Mouse (Mus musculus): ENCODE measurements at regions not wholly inside any gene's neighbourhood (a gene's known extent, or its start where the extent isn't known, plus 50 kb on each side); places are given as distances from the start of the nearest gene placed in this dataset.

- DNase-seq (ENCODE audit: low spot score in 2 of 2) = no peak
- intact Hi-C loops (cut with DNase I) = no loop called here
Measured at GRCm38 (mm10) chr14:98750766-98751165, 243.4 kb downstream of the Rpl36a-ps1 start.

DNA sequence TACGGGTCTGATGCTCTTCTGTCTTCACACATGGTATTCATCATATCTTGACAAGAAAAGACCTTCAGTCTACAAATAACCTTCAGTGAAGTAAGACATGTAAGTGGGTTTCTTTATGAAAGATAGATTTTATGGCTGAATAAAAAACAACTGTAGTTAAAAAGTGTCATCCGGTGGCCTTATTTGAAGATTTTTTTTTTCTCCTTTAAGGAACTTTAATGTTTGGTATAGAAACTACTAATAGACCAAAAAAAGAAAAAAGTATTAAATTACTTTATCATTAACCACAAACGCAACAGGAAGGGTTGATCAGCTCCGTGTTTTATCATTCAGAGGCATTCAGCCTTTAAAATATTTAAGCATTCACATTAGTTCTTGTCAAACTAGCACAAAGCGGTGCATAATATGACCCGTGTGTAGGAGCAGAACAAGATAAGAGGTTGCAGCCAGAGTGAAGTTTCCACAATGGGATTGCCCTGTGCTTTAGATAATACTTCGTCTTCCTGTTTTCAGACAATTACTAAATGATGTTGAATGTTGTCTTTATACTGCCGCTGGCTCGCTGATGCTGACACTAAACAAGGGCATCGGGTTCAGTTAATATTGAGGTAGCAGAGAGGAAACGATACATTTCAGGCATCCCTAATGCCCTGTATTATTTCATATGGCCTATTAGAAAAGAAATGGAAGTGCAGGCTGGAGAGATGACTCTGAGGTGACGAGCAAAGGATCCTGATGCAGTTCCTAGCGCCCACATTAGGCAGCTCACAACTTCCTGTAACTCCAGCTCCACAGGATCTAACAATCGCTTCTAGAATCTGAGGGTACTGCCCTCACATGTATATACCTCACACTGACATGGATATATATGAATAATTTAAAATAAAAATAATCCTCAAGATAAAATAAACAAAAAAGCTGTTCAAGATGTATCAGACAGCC is 244.8 kb downstream of the Rpl36a-ps1 start:
- intact Hi-C loops (cut with DNase I) = no loop called here

DNA sequence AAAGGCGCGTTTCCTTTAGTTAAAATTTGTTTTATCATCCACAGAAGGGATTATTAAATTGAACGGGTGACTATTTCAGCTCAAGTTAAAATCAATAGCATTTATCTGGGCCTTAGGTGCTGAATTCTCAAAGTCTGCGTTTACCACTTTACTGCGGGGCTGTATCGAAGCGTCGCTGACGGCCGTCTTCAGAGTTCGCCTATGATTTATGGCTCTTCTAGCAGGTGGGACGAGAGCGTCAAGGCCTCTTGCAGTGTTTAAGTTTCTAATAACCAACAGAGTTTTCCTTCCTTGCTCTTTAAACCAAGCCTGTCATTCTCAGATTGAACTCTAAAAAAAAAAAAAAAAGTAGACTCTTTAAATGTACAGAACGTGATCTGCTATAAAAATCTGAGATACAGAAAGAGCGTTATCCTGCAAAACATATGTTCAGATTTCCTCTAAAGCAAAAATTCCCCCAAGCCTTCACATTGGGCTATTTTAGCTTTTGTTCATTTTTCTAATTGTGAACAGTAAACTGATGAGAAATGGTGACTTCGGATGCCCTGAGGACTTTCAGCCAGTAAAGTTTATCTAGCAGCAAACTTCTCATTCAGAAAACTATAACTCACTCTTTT is 246.9 kb downstream of the Rpl36a-ps1 start:
- intact Hi-C loops (cut with DNase I) = no loop called here

More for the DNA sequence above, 244.8 kb downstream of the Rpl36a-ps1 start:
- no peak for DNase-seq (ENCODE audit: low spot score in 2 of 2)

GRCm38 (mm10) chr14:98730375-98730774 is 263.7 kb downstream of the Rpl36a-ps1 start:
- intact Hi-C loops (cut with DNase I) = no loop called here
- no peak for DNase-seq (ENCODE audit: low spot score in 2 of 2)

More for the DNA sequence above, 246.9 kb downstream of the Rpl36a-ps1 start:
- no peak for DNase-seq (ENCODE audit: low spot score in 2 of 2)

- DNase-seq (ENCODE audit: low spot score in 2 of 2) = no peak
- intact Hi-C loops (cut with DNase I) = no loop called here
Measured at GRCm38 (mm10) chr14:98728863-98729262, 265.3 kb downstream of the Rpl36a-ps1 start.

DNA sequence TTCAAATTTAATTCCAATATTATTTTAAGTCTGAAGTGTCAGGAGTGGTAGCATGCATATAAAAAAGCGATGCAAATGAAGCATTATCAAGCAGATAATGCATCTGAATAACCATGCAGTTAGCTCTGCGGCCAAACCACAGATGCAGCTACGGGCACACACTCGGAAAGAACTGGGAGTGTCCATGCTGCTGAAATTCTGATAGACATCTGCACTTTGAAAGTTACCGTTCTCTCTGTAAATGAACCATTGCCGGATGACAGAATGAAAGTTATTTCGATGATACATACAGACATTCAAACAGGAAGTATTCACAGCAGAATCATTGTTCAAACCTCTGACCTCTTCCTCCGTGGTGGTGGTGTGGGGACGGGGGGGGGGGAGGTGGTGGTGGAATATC is 271.6 kb downstream of the Rpl36a-ps1 start:
- intact Hi-C loops (cut with DNase I) = no loop called here
- DNase-seq (ENCODE audit: low spot score in 2 of 2) = no peak

DNA sequence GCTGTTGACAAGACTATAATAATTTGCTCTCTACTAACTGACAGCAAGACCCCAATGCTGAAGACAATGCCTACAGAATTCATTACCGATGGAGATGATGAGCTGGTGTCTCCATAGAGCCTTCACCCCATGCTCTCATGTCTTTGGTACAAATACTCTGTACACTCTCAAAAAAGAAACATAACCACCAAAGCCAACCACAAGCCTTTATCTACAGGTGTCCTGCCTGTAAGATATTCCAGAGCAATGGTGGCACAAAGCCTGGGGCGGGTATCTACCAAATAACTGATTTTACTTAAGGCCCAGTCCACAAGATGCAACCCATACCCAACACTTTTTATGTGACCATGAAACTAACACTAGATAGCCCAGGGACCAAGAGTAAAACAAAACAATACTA is 273.1 kb downstream of the Rpl36a-ps1 start:
- intact Hi-C loops (cut with DNase I) = no loop called here
- no peak for DNase-seq (ENCODE audit: low spot score in 2 of 2)

GRCm38 (mm10) chr14:98708045-98708444 is 286.1 kb downstream of the Rpl36a-ps1 start:
- no peak for DNase-seq (ENCODE audit: low spot score in 2 of 2)
- intact Hi-C loops (cut with DNase I) = no loop called here

GRCm38 (mm10) chr14:98707574-98707973 is 286.5 kb downstream of the Rpl36a-ps1 start:
- intact Hi-C loops (cut with DNase I) = no loop called here
- DNase-seq (ENCODE audit: low spot score in 2 of 2) = no peak

DNA sequence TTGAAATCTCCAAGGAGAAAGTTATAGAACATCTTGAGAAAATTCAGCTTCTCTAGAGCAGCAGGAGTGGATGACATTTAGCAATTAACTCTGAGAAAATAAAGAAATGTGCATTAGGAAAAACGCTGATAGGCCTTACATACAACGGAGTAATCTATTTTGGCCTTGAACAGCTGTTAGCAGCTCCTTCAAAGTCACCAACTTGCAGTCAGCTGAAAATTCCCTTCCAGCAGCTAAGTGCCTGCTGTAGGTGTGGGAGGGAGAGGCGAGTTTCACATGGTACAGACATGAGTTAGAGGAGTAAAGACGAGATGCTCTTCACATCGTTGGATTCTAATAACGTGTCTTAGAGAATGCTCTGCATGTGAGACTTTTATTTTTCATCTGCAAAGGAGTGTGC is 290.8 kb downstream of the Rpl36a-ps1 start:
- DNase-seq (ENCODE audit: low spot score in 2 of 2) = peak in 1 of 2 experiments; percentile 4

GRCm38 (mm10) chr14:98656533-98656932 is 337.6 kb downstream of the Rpl36a-ps1 start:
- intact Hi-C loops (cut with DNase I) = no loop called here
- no peak for DNase-seq (ENCODE audit: low spot score in 2 of 2)

More for the DNA sequence above, 290.8 kb downstream of the Rpl36a-ps1 start:
- intact Hi-C loops (cut with DNase I) = no loop called here

DNA sequence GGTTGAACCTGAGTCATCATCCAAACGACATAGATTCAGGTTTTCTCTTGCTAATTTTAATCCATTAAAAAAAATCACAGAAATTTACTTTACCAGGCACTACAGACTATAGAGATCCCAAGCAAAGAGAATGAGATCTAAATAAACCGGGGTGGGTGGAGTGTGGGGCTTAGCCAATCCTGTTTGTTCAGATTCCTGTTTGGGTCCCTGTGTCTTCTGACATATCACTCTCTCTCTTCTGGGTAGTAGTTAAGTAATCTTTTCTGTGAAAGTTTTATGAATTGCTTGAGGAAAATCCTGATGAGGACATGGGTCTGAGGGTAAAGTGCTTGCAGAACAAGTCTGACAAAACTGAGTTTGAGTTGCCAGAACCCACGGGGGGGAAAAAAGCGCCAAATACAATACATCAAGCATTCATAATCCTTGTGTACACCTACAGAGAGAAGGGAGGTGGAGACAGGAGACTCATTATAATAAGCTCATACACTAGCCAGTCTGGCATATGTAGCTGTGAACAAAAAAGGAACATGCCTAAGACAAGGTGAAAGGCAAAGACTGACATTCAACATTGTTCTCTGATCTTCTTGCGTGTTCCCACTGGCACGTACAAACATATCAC is 339.8 kb downstream of the Rpl36a-ps1 start:
- intact Hi-C loops (cut with DNase I) = no loop called here
- DNase-seq (ENCODE audit: low spot score in 2 of 2) = no peak

DNA sequence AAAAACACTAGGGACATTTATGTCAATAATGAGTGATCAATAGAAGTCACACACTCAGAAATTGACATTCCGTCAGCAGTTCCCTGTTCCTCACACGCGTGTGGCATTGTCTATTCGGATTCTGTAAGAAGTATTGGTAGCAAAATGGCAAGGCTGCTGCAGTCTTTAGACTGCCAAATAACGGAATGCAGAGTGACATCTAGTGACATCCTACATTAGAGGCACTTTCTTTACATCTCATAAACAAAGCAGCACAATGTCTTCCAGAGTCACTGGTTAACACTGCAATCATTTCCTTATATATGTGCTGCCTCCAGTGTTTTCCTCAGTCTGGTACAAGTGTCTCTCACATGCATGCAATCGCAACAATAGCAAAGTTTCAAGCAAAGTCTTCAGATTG is 342.9 kb downstream of the Rpl36a-ps1 start:
- DNase-seq (ENCODE audit: low spot score in 2 of 2) = no peak

DNA sequence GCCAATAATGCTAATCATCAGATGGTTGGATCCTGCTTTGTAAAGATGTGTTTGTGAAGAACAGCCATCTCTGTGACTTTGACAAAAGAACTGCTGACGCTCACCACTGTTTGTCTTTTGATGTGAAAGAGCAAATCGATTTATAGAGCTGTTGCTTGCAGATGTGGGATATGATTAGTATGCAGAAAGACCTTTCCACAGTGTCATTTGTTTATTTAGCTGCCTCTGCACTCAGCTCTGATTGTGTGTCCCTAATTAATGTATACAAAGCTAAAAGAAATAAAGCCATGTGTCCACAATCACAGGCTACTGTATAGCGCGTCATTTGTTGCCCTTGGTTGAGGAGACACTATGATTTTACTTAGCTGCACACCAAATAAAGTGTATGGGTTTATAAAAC is 343.6 kb downstream of the Rpl36a-ps1 start:
- no peak for DNase-seq (ENCODE audit: low spot score in 2 of 2)
- intact Hi-C loops (cut with DNase I) = no loop called here

More for the DNA sequence above, 342.9 kb downstream of the Rpl36a-ps1 start:
- intact Hi-C loops (cut with DNase I) = no loop called here

DNA sequence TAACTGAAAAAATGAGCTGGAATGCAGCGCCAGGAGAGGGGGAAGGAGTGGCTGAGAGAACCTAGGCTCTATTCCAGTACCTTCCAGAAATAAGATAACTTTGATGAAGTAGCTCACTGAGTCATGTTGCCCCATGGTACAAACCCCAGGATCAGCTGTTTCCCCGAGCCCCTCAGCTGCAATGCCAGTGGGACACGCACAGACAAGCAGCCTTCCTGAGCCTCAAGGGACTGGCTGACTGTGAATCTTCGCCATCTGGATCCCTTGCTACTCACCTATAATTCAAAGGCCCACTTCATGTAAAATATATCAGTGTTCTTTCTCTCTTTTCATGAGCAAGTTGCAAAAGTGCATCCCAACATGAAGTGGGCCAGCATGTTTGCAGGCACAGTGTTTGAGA is 346.5 kb downstream of the Rpl36a-ps1 start:
- DNase-seq (ENCODE audit: low spot score in 2 of 2) = no peak
- intact Hi-C loops (cut with DNase I) = no loop called here

DNA sequence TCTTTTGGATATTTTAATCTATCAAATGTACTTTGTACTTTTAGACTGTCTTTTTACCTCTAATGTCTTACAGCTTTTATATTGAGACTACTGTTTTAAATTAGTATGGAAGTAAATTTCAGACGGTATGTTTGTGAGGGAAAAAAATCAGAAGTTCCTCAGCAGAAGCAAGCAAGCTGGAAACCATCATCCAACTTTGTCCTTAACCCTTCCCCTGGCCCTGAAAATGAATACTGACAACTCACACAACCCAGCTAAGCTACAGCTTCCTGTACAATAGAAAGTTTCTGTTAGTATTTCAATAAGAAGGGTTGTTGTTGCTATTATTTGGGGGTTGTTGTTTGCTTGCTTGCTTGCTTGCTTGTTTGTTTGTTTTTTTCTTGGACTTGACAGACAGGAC is 350.4 kb downstream of the Rpl36a-ps1 start:
- no peak for DNase-seq (ENCODE audit: low spot score in 2 of 2)
- intact Hi-C loops (cut with DNase I) = no loop called here

- intact Hi-C loops (cut with DNase I) = no loop called here
- no peak for DNase-seq (ENCODE audit: low spot score in 2 of 2)
Measured at GRCm38 (mm10) chr14:98642661-98643331, 351.3 kb downstream of the Rpl36a-ps1 start.

- intact Hi-C loops (cut with DNase I) = no loop called here
- DNase-seq (ENCODE audit: low spot score in 2 of 2) = no peak
Measured at GRCm38 (mm10) chr14:98629026-98629425, 365.1 kb downstream of the Rpl36a-ps1 start.

GRCm38 (mm10) chr14:98626476-98626875 is 367.6 kb downstream of the Rpl36a-ps1 start:
- no peak for DNase-seq (ENCODE audit: low spot score in 2 of 2)

DNA sequence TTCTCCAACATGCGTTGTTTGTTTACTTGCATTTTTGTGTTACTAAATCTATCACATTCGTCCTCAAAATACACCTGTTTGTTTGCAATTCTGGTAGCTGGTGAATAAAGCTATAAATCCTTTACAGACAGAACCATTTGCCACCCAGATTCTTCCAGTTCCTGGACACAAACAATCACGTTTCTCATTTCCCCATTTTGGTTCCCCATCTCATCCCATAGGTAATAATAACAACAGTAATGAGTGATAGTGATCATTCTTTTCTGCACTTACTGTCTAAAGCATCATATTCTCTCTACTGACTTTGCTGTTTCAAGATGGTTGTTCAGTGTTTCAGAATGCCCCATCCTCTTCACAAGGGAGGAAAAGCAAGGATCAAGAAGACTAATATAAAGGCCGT is 368.3 kb downstream of the Rpl36a-ps1 start:
- no peak for DNase-seq (ENCODE audit: low spot score in 2 of 2)
- intact Hi-C loops (cut with DNase I) = no loop called here

More at GRCm38 (mm10) chr14:98626476-98626875, 367.6 kb downstream of the Rpl36a-ps1 start:
- intact Hi-C loops (cut with DNase I) = no loop called here

Data from left cerebral cortex, postnatal 36 days (tissue).